Mouse (Mus musculus): Measurements from ENCODE around the gene Pde6g.

- TF ChIP-seq POLR2A (IDR thresholded peaks at IDR 0.05; ENCODE audit: control insufficient read depth, low read depth, low read length) (no peak), CTCF (IDR thresholded peaks at IDR 0.05; ENCODE audit: control insufficient read depth, insufficient read depth, insufficient replicate concordance, low read depth, low read length) (no peak)
Observed at GRCm38 (mm10) chr11:120465521-120465920, 12.2 kb upstream of the Pde6g start.

Measured in testis, adult 2 months (tissue).